In genomic region chr5:135529310-135529709, GRCm38 (mm10) we compare ENCODE assay signal across 15 mouse cellular contexts. TPM values are rescaled to one million over a fixed set of nuclear protein-coding genes. Genes with fewer than 3 reads are reported as not detected.
DNase-seq lines count a peak whose midpoint lies in the region; TF ChIP-seq lines count a peak whose summit lies in the region.
"Had no signal": no experiment of that assay in that cellular context is flagged by ENCODE, and none has a peak within 500 bp of the region (broad histone marks: within the 10 kb centered on the region; RNA-seq: fewer than 3 reads in every experiment).

No protein-coding gene starts in this region.

- no peak overlapping the region for H3K4me3 ChIP-seq in layer of hippocampus, adult 2 months
- H3K4me3 ChIP-seq: limb, embryonic 13.5 days; lung, embryonic 15.5 days had no signal

- H3K27ac ChIP-seq in layer of hippocampus, adult 2 months: no peak overlapping the region
- H3K27ac ChIP-seq: limb, embryonic 13.5 days; lung, embryonic 15.5 days had no signal

- peak; percentile 13 for DNase-seq in embryo, embryonic 10.5 days (ENCODE audit: low spot score)
- DNase-seq in embryo, embryonic 9.5 days (ENCODE audit: extremely low spot score): no peak
- no peak for DNase-seq in layer of hippocampus, adult 2 months (ENCODE audit: low spot score in 2 of 2)
- DNase-seq in layer of hippocampus, postnatal 10 days (ENCODE audit: low spot score in 2 of 2): no peak
- DNase-seq in 416B (ENCODE audit: low read depth) (peak; percentile 37), ZHBTc4 (ENCODE audit: low read depth, low spot score) (peak; percentile 28)
- DNase-seq in Muller cell, postnatal 12 days (ENCODE audit: inconsistent ontology term): no peak
- DNase-seq in right cerebral cortex, adult 2 months (ENCODE audit: low spot score in 2 of 2): no peak
- DNase-seq: cerebellum, adult 8-10 months; heart, postnatal 36 days; kidney, postnatal 36 days; spleen, adult 18-20 months had no signal

- TF ChIP-seq CTCF in layer of hippocampus, adult 2 months (conservative IDR thresholded peaks at IDR 0.05): peak; percentile 75

RNA-seq across cellular contexts. Expression of gene Hip1, which starts 15.6 kb away (rescaled TPM):
- total RNA-seq in layer of hippocampus, adult 2 months (2021): 10 to 100 TPM; 41.2 to 41.4 TPM
- total RNA-seq in layer of hippocampus, postnatal 10 days (2021): 10 to 100 TPM; 68.5 to 69.4 TPM

RNA-seq across cellular contexts. Expression of gene Ccl26, which starts 34.1 kb away (rescaled TPM):
- total RNA-seq in layer of hippocampus, adult 2 months (2021): not detected
- total RNA-seq in layer of hippocampus, postnatal 10 days (2021): not detected
- total RNA-seq: adrenal gland, adult 18-20 months; heart, postnatal 36 days had no signal

RNA-seq across cellular contexts. Expression of gene Ccl24, which starts 43.5 kb away (rescaled TPM):
- not detected for total RNA-seq in layer of hippocampus, adult 2 months (2021)
- total RNA-seq in layer of hippocampus, postnatal 10 days (2021): not detected

Comparison
In these comparisons a context has a peak if more than half of its experiments do, and no peak if none do; other contexts are left out.
1. DNase-seq: peak in embryo, embryonic 10.5 days (single experiment), 416B (single experiment) and ZHBTc4 (single experiment); none in embryo, embryonic 9.5 days (single experiment), layer of hippocampus, adult 2 months (0 of 2), layer of hippocampus, postnatal 10 days (0 of 2), Muller cell, postnatal 12 days (single experiment) and right cerebral cortex, adult 2 months (0 of 2).